Mouse (Mus musculus) kidney, embryonic 16.5 days (tissue): ENCODE data around the gene Ofcc1. TPM values are rescaled to one million over a fixed set of nuclear protein-coding genes. Genes with fewer than 3 reads are reported as not detected.

Source experiments
- ATAC-seq: fragments of 200-750 bp; cut with Nextera tagmentation; 2 replicates; pipeline ENCODE4 v1.8.0; 2017; ENCODE audit warnings: moderate TSS enrichment; ENCODE audit not compliant: low FRiP score, low TSS enrichment
- H3K27ac ChIP-seq: fragments of 300-500 bp; sonication (generic); 2 replicates; pipeline ENCODE4 v1.5.1; 2014; ENCODE audit warnings: low read length
- H3K27me3 ChIP-seq: fragments of 300-500 bp; sonication (generic); 2 replicates; pipeline ENCODE4 v1.6.1; 2014; ENCODE audit warnings: low read length, control low read depth, mixed read lengths; ENCODE audit not compliant: insufficient read depth
- H3K36me3 ChIP-seq: fragments of 300-500 bp; sonication (generic); 2 replicates; pipeline ENCODE4 v1.6.1; 2014; ENCODE audit warnings: low read length, control low read depth, mixed read lengths; ENCODE audit not compliant: insufficient read depth
- H3K4me1 ChIP-seq: fragments of 300-500 bp; sonication (generic); 2 replicates; pipeline ENCODE4 v1.6.1; 2014; ENCODE audit warnings: low read length, control low read depth, mixed read lengths; ENCODE audit not compliant: insufficient read depth
- H3K4me2 ChIP-seq: fragments of 300-500 bp; sonication (generic); replicated peaks from 2 replicates; pipeline ENCODE4 v1.6.1; 2014; ENCODE audit warnings: low read depth, low read length
- H3K4me3 ChIP-seq: fragments of 300-500 bp; sonication (generic); 2 replicates; pipeline ENCODE4 v1.5.1; 2014; ENCODE audit warnings: mild to moderate bottlenecking, low read length
- H3K9ac ChIP-seq: fragments of 300-500 bp; sonication (generic); replicated peaks from 2 replicates; pipeline ENCODE4 v1.6.1; 2014; ENCODE audit warnings: low read length
- H3K9me3 ChIP-seq: fragments of 300-500 bp; sonication (generic); 2 replicates; pipeline ENCODE4 v1.6.1; 2016; ENCODE audit warnings: low read length, control low read depth
- WGBS: fragments of 180-500 bp; shearing (Covaris S2); extraction: QIAGEN DNeasy Blood & Tissue Kit; methylation state at CpG from one replicate; pipeline ENCODE4 v1.1.7; 2014; 5-methylcytosine and 5-hydroxymethylcytosine counted together
- polyA plus RNA-seq: library from polyadenylated mRNA; unstranded; fragments of >200 nt; fragmentation: Nextera tagmentation; extraction: Ambion mirVana; gene quantifications from 2 replicates; pipeline ENCODE4 v1.2.1, GENCODE M21; 2015

Ofcc1 gene
- polyA plus RNA-seq, 1 experiment from 2014 or later: not detected

DNA sequence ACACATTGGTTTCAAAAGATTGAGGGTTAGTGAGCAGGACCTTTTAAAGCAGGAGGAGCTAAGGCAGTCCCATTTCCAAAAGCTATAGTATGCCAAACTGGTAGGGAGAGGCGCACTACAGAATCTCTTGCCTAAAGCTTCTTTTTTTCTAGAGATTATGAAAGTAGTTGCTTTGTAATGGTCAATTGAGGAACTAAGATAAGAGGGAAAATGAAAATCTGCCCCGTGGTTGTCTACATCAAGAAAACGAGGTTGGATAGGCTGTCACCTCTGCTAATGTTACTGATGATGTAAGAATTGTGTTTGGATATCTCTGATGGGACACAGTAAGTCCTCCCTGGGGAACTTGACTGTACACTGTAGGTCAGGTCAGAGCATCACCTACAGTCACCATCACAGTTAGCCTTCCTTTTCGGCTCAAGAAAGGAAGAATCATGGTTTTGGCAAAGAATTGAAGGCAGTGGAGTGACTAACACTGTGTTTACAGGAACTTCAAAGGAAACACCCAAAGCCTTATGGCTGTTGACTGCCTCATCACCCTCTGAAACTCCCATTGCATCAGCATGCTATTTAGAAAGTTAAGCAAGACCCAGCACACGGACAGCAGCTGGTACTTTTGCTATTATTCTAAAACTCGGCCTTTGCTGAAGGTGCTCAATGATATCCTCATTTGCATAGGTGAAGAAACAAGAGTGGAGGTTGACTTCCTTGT, 40.3 kb downstream of the Ofcc1 start:
- no peak overlapping the region for H3K27ac ChIP-seq
- no peak overlapping the region for H3K4me3 ChIP-seq
- no peak overlapping the region for H3K9ac ChIP-seq
- H3K36me3 ChIP-seq: no peaks in the 10 kb centered on the region
- H3K9me3 ChIP-seq: no peaks in the 10 kb centered on the region
- no peak overlapping the region for H3K4me2 ChIP-seq
- no peaks in the 10 kb centered on the region for H3K4me1 ChIP-seq
- no peak for ATAC-seq
- H3K27me3 ChIP-seq: no peaks in the 10 kb centered on the region
- WGBS: 74% methylated on average over 6 of the region's 6 CpGs

DNA sequence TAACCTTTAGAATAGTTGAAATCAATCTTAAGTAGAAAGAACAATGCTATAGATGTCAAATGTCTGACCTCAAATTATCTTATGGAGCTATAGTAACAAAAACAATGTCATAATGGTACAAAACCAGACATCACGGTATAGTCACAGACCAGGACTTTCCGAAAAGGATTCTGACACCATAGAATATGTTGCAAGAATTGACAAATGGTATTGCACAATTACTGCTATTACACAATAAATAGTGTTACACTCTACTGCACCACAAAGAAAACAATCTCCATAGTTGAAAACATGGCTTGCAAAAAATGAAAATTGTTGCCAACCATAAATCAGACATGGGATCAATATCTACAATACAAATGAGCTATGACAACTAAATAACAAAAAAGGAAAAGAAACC, 43.5 kb downstream of the Ofcc1 start:
- ATAC-seq: no peak
- Histone ChIP-seq H3K9me3 (no peaks in the 10 kb centered on the region), H3K9ac (no peak overlapping the region), H3K4me3 (no peak overlapping the region), H3K27ac (no peak overlapping the region), H3K36me3 (no peaks in the 10 kb centered on the region), H3K4me2 (no peak overlapping the region), H3K4me1 (no peaks in the 10 kb centered on the region), H3K27me3 (no peaks in the 10 kb centered on the region)
- 89% methylated on average over 2 of the region's 2 CpGs for WGBS

DNA sequence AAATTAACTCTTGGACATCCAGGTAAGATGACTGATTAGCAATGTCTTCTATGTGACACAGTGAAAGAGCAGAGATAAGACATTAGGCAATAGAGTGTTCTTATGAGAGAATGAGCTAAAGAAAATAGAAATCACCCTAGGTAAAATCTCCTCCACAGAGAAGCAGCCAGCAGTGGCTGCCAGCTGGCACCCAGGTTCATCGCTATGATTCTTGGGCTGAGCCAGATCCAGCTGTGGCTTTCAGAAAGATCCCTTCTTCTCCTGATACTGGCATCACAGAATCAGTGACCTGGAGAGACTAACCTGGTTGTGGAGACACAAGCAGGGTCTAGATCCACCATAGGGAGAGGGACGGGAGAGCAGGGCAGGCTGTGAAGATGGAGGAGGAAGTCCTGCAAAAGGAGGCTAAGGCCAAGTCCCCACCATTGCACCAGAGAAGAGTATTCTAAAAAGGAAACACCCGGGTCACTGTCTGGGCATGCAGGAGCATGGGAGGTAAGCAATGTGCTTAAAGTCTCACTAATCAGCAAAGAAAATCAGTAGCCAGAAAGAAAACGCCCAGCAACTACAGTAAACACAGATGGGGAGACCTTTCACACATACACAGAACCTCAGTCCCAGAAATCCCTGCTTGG, 46.0 kb downstream of the Ofcc1 start:
- Histone ChIP-seq H3K4me3 (no peak overlapping the region), H3K4me2 (no peak overlapping the region), H3K4me1 (no peaks in the 10 kb centered on the region), H3K27me3 (no peaks in the 10 kb centered on the region), H3K9ac (no peak overlapping the region), H3K9me3 (no peaks in the 10 kb centered on the region), H3K36me3 (no peaks in the 10 kb centered on the region), H3K27ac (no peak overlapping the region)
- no peak for ATAC-seq
- WGBS: 75% methylated on average over 4 of the region's 4 CpGs

DNA sequence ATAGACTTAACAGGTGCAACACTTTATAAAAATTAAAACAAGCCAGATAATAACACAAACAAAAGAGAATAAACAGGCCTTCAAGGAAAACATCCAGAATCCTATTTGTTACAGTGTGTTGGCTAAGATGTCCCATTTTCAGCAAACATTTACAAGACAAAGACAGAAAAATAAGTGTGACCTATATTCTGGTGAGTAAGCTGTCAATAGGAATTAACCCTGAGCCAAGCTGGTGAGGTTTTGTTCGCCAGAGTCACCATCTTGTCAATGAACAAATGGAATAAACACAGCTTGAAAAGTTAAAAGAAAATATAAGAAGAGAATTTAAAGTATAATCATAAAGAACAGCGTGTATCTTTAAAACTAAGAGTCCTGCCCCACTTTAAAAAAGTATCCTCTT, 68.4 kb downstream of the Ofcc1 start:
- WGBS: 87% methylated on average over 2 of the region's 2 CpGs

DNA sequence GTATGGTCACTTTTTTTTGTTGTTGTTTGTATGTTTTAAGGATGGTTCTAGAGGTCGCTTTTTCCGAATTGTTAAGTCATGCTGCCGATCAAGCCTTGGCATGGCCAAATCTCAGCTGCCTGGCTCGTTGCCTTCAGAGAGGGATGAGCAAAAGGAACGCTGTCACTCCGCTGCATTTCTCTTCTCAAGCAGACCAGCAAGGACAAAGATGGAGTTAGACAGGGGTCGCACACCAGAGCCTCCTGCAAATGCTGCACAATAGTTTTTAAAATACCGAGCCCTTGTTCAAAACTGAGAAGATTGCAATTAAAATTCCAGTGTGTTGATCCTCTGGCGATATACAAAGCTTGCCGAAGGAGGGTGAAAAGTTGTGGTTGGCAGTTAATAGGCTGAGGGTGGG, 70.4 kb downstream of the Ofcc1 start:
- WGBS: 88% methylated on average over 10 of the region's 10 CpGs
- Histone ChIP-seq H3K4me3 (no peak overlapping the region), H3K9me3 (no peaks in the 10 kb centered on the region), H3K4me2 (no peak overlapping the region), H3K9ac (no peak overlapping the region), H3K27ac (no peak overlapping the region), H3K4me1 (peaks cover 5% of the 10 kb centered on the region), H3K36me3 (no peaks in the 10 kb centered on the region), H3K27me3 (no peaks in the 10 kb centered on the region)
- ATAC-seq: no peak

More for the DNA sequence above, 68.4 kb downstream of the Ofcc1 start:
- Histone ChIP-seq H3K4me1 (peaks cover 1% of the 10 kb centered on the region), H3K4me3 (no peak overlapping the region), H3K9ac (no peak overlapping the region), H3K9me3 (no peaks in the 10 kb centered on the region), H3K4me2 (no peak overlapping the region), H3K27me3 (no peaks in the 10 kb centered on the region), H3K27ac (no peak overlapping the region), H3K36me3 (no peaks in the 10 kb centered on the region)
- ATAC-seq: no peak

DNA sequence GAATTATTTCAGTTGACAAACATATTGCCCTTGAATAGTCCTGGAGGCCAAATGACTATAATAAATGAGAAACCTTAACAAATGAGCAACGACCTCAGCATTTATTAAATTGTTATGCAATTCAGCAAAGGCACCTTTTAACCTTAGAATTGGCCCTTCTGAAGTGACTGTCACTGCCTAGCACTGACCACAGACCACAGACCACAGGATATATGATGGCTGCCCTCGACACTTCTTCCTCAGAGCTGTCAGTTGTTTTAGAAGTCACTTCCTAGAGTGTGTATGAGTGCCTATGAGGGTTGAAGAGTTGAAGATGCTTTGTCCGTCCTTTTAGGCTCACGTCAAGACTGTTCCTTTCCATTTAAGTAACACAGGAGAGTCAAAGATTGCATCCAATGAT, 72.6 kb downstream of the Ofcc1 start:
- H3K9me3 ChIP-seq: no peaks in the 10 kb centered on the region
- H3K4me1 ChIP-seq: peaks cover 13% of the 10 kb centered on the region
- H3K27ac ChIP-seq: no peak overlapping the region
- 78% methylated on average over 4 of the region's 4 CpGs for WGBS
- H3K9ac ChIP-seq: no peak overlapping the region
- H3K4me2 ChIP-seq: no peak overlapping the region
- ATAC-seq: no peak
- H3K36me3 ChIP-seq: no peaks in the 10 kb centered on the region
- no peaks in the 10 kb centered on the region for H3K27me3 ChIP-seq
- no peak overlapping the region for H3K4me3 ChIP-seq

DNA sequence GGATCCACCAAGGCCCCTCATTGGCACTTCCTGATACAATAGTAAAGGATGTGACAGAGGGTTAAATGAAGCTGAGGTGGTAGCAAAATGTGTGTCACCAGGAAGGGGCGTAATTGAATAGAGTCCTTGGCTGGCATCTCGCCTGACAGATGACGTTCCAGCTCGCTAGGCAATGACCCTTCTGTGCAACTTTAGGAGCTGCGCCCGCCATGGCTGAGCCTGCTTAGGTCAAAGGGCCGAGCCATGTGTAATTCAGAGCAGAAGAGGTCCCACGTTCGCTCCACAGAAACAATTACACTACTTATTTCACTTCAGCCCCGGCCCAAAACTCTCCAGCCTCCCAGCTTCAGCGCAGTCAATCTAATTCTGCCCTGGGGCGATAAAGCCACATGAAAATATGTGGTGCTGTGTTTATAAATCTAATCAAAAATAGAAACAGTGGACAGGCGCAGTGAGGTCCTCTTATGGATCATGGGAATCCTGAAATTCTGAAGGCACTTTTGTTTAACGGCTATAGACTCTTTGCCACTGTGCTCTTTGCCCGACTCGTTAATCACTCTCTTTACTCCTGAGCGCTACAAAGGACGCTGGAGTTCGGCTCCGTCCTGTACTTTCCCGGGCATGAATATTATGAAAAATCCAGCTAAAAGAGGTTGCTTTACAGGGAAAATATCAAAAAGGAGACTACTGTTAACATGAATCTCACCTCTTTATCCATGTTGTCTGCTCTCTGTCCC, 73.8 kb downstream of the Ofcc1 start:
- Histone ChIP-seq H3K9ac (0 out of 2 replicates have a peak overlapping the region, but pooled peaks have one; percentile 3), H3K4me1 (peaks cover 13% of the 10 kb centered on the region), H3K4me3 (peak overlapping the region; percentile 23; the same call in 1 of the 2 replicates), H3K9me3 (no peaks in the 10 kb centered on the region), H3K4me2 (peak overlapping the region; percentile 46), H3K27ac (no peak overlapping the region), H3K27me3 (no peaks in the 10 kb centered on the region), H3K36me3 (no peaks in the 10 kb centered on the region)
- 21% methylated on average over 21 of the region's 21 CpGs for WGBS
- ATAC-seq: peak; percentile 70; the same call in 1 of the 2 replicates

DNA sequence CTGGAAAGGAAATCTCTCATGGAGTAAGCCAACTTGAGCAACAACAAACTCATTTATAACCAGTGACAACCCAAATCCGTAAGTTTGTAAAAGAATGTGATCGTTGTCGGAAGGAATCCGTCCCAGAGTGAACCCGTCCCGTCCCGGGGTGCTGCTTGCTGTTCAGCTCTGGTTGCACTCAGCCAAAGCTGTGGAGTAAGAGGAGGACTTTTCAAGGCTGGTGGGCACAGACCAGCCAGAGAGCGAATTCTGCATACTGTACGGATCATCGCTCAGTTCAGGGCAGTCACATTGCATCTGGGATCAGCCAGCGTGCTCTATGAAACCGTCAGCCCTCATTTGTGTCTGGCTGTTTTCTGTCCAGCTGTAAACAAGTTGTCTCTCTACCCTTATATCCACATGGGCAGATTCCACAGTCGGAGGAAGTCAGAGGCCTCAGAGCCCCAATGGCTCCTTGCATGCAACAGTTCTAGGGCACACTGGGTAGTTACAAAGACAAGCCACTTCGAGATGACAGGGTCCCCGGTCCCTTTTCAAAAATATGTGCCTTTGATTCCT, 75.9 kb downstream of the Ofcc1 start:
- H3K9me3 ChIP-seq: no peaks in the 10 kb centered on the region
- 29% methylated on average over 15 of the region's 15 CpGs for WGBS

DNA sequence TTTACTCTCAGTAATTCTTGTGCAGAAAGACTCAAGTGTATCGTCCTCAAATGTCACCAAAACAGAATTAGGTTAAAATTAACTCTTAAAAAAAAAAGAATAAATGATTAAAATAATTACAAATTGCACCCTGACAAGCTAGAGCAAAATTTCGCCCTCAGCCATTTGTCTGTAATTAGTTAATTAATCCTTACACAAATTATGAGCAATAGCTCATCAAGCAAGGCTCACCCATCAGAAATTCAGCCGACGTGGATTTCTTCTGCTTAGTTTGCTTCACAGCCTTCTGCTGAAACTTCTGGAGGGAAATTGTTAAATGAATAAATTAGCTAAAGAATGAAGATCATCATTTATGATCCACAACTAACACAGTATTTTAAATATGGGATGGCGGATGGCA, 80.6 kb downstream of the Ofcc1 start:
- Histone ChIP-seq H3K27ac (no peak overlapping the region), H3K4me3 (no peak overlapping the region), H3K27me3 (no peaks in the 10 kb centered on the region), H3K9ac (no peak overlapping the region), H3K36me3 (no peaks in the 10 kb centered on the region), H3K9me3 (peaks cover 4% of the 10 kb centered on the region; the same call in 1 of the 2 replicates), H3K4me1 (peaks cover 6% of the 10 kb centered on the region), H3K4me2 (no peak overlapping the region)
- 82% methylated on average over 5 of the region's 5 CpGs for WGBS
- no peak for ATAC-seq

More for the DNA sequence above, 75.9 kb downstream of the Ofcc1 start:
- ATAC-seq: peak; percentile 51; the same call in 1 of the 2 replicates
- peaks cover 13% of the 10 kb centered on the region for H3K4me1 ChIP-seq
- peak overlapping the region; percentile 12; the same call in 1 of the 2 replicates for H3K9ac ChIP-seq
- H3K27me3 ChIP-seq: no peaks in the 10 kb centered on the region
- no peak overlapping the region for H3K27ac ChIP-seq
- H3K4me3 ChIP-seq: no peak overlapping the region
- no peaks in the 10 kb centered on the region for H3K36me3 ChIP-seq
- peak overlapping the region; percentile 21; the same call in 1 of the 2 replicates for H3K4me2 ChIP-seq
